Mouse (Mus musculus) liver, embryonic 14.5 days (tissue): ENCODE results near the gene Mobp. TPM values are rescaled to one million over a fixed set of nuclear protein-coding genes. Genes with fewer than 3 reads are reported as not detected.

Experiments used
- ATAC-seq: fragments of 200-750 bp; cut with Nextera tagmentation; 2 replicates; pipeline ENCODE4 v1.8.0; 2017; ENCODE audit warnings: moderate number of reproducible peaks, mild to moderate bottlenecking, moderate library complexity; ENCODE audit not compliant: insufficient read depth
- DNase-seq, 3 experiments: peaks; one replicate each; pipeline ENCODE4 v3.0.0-alpha.2; 2012 to 2013; ENCODE audit warnings: low read depth in 3 of 3, low spot score in 3 of 3
- H3K27ac ChIP-seq: fragments of 300-500 bp; sonication (generic); 2 replicates; pipeline ENCODE4 v1.5.1; 2014; ENCODE audit warnings: moderate library complexity, mild to moderate bottlenecking, control low read depth, inconsistent platforms
- H3K27me3 ChIP-seq: fragments of 300-500 bp; sonication (generic); 2 replicates; pipeline ENCODE4 v1.6.1; 2014; ENCODE audit warnings: mild to moderate bottlenecking, low read length, moderate library complexity; ENCODE audit not compliant: control insufficient read depth, insufficient read depth
- H3K36me3 ChIP-seq: fragments of 300-500 bp; sonication (generic); replicated peaks from 2 replicates; pipeline ENCODE4 v1.6.1; 2014; ENCODE audit warnings: low read depth; ENCODE audit not compliant: control insufficient read depth, insufficient read depth
- H3K4me1 ChIP-seq, 2 experiments: fragments of 200-500 bp in 1 of 2; fragments of 300-500 bp in 1 of 2; sonication (generic) in 1 of 2; replicated peaks; 2 replicates each; pipeline ENCODE4 v1.6.1; 2012 to 2014; ENCODE audit warnings: antibody characterized with exemption in 1 of 2, inconsistent platforms in 1 of 2, low read length in 1 of 2; ENCODE audit not compliant: control insufficient read depth in 2 of 2, insufficient read depth in 2 of 2
- H3K4me2 ChIP-seq: fragments of 300-500 bp; sonication (generic); 2 replicates; pipeline ENCODE4 v1.6.1; 2014; ENCODE audit warnings: low read depth, mild to moderate bottlenecking, control low read depth, moderate library complexity
- H3K4me3 ChIP-seq, 2 experiments: fragments of 200-500 bp in 1 of 2; fragments of 300-500 bp in 1 of 2; sonication (generic) in 1 of 2; 2 replicates each; pipeline ENCODE4 v1.5.1; 2012 to 2014; ENCODE audit warnings: low read depth in 2 of 2, low read length in 2 of 2, mild to moderate bottlenecking in 2 of 2, control low read depth in 1 of 2, inconsistent platforms in 1 of 2, moderate library complexity in 1 of 2; ENCODE audit not compliant: insufficient read depth in 1 of 2
- H3K9ac ChIP-seq: fragments of 300-500 bp; sonication (generic); replicated peaks from 2 replicates; pipeline ENCODE4 v1.6.1; 2014; ENCODE audit warnings: mild to moderate bottlenecking, control low read depth, moderate library complexity
- H3K9me3 ChIP-seq: fragments of 300-500 bp; sonication (generic); 2 replicates; pipeline ENCODE4 v1.6.1; 2016; ENCODE audit warnings: low read length, mixed read lengths; ENCODE audit not compliant: control insufficient read depth
- CTCF ChIP-seq: IDR thresholded peaks from 2 replicates; pipeline ENCODE4 v1.5.1; 2016; ENCODE audit warnings: antibody characterized with exemption, low read depth, control low read depth
- EP300 ChIP-seq: IDR thresholded peaks from 2 replicates; pipeline ENCODE4 v1.6.1; 2016; ENCODE audit warnings: antibody characterized with exemption, low read depth
- WGBS: fragments of 180-500 bp; shearing (Covaris S2); extraction: QIAGEN DNeasy Blood & Tissue Kit; methylation state at CpG from one replicate; pipeline ENCODE4 v1.1.7; 2014; ENCODE audit not compliant: insufficient replicate concordance; 5-methylcytosine and 5-hydroxymethylcytosine counted together
- polyA plus RNA-seq, 2 experiments: library from polyadenylated mRNA; depleted of rRNA in 1 of 2; stranded (reverse) in 1 of 2; unstranded in 1 of 2; fragments of >200 nt; fragmentation: Nextera tagmentation in 1 of 2; extraction: Ambion mirVana in 1 of 2; gene quantifications; 2 replicates each; pipeline versions ENCODE4 v1.2.1 to v1.2.3; 2012 to 2014

The Mobp gene
- polyA plus RNA-seq, 2 experiments, result 0.01 TPM; not detected in 1

DNA sequence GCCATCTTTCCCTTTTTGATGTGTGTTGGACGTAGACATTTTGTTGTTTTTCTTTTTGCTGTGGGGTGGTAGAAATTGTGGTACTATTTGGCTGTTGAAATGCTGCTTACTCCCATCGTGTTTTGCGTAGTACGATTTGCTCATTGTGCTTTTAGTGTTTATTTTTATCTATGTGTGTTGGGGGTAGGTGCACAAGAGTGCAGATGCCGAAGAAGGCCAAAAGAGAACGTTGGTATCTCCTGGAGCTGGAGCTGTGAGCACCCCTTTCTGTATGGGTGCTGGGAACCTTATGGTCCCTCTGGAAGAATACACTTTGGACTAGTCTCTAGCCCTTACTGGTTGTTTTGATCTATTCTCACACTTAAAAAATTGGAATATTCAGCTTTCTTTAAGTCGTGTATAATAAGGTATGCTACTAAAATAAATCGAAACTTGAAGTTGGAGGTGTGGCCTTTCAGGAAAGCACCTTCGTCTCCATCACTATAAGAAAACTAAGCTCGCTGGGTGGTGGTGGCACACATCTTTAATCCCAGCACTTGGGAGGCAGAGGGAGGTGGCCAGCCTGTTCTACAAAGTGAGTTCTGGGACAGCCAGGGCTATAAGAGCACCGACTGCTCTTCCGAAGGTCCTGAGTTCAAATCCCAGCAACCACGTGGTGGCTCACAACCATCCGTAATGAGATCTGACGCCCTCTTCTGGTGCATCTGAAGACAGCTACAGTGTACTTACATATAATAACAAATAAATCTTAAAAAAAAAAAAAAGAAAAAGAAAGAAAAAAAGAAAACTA is 38.2 kb upstream of the Mobp start:
- TF ChIP-seq CTCF (no peak), EP300 (no peak)
- peaks cover under 1% of the 10 kb centered on the region for H3K36me3 ChIP-seq
- H3K4me2 ChIP-seq, result peak overlapping the region; percentile 99
- peak overlapping the region; percentile 69 to 86 for H3K4me3 ChIP-seq
- peak overlapping the region; percentile 50 for H3K9ac ChIP-seq
- no peaks in the 10 kb centered on the region for H3K27me3 ChIP-seq
- peaks cover 34 to 47% of the 10 kb centered on the region in 2 experiments for H3K4me1 ChIP-seq
- H3K27ac ChIP-seq, result peak overlapping the region; percentile 95
- WGBS, result 54% methylated on average over 15 of the region's 15 CpGs
- ATAC-seq, result no peak
- no peaks in the 10 kb centered on the region for H3K9me3 ChIP-seq
- DNase-seq, result no peak

- peak; percentile 77 to 80 (median 79) for DNase-seq
- Histone ChIP-seq H3K4me1 (peaks cover 43 to 58% of the 10 kb centered on the region in 2 experiments), H3K9me3 (no peaks in the 10 kb centered on the region), H3K9ac (peak overlapping the region; percentile 65), H3K4me3 (peak overlapping the region; percentile 14 to 17), H3K27ac (peak overlapping the region; percentile 95), H3K4me2 (peak overlapping the region; percentile 99), H3K27me3 (no peaks in the 10 kb centered on the region), H3K36me3 (peaks cover 11% of the 10 kb centered on the region)
- peak; percentile 7 for ATAC-seq
- TF ChIP-seq EP300 (peak; percentile 89), CTCF (no peak)
- 34% methylated on average over 6 of the region's 6 CpGs for WGBS
Measured at GRCm38 (mm10) chr9:120112472-120112871, 37.0 kb upstream of the Mobp start.

- Histone ChIP-seq H3K4me3 (peak overlapping the region in 1 of 2 experiments; percentile 17; a peak in 2 of 4 replicates), H3K27me3 (no peaks in the 10 kb centered on the region), H3K27ac (peak overlapping the region; percentile 95), H3K36me3 (peaks cover 21% of the 10 kb centered on the region), H3K4me1 (peaks cover 52 to 67% of the 10 kb centered on the region in 2 experiments), H3K9ac (peak overlapping the region; percentile 65), H3K9me3 (no peaks in the 10 kb centered on the region), H3K4me2 (peak overlapping the region; percentile 99)
- DNase-seq (no peak), ATAC-seq (no peak)
- TF ChIP-seq CTCF (no peak), EP300 (no peak)
- 75% methylated on average over 6 of the region's 7 CpGs for WGBS
Measured at GRCm38 (mm10) chr9:120113456-120113855, 36.1 kb upstream of the Mobp start.

DNA sequence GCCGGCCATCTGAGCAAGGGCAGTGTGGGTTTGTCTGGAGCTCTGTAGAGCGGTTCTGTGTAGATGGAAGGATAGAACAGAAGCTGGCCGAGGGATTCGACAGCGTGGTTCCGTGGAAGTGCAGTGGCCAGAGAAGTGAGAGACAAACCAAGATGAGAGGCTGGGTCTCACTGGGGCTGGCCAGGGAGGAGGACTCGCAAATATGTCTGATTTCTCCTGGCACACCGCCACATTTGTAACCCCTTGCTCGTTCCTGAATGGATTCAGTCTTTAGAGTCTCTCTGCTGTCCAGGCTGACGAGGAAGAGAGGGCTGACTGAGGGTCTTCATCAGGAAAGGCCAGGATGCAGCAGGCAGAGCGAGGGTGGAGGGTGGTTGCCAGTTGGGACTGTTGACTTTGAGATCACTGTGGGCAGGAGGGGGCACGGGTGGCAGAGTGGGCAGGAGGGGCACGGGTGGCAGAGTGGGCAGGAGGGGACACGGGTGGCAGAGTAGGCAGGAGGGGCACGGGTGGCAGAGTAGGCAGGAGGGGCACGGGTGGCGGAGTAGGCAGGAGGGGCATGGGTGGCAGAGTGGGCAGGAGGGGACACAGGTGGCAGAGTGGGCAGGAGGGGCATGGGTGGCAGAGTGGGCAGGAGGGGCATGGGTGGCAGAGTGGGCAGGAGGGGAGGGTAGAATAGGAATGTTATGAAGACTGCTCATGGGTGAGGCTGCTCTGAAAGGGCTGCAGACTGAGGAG is 35.3 kb upstream of the Mobp start:
- Histone ChIP-seq H3K36me3 (peaks cover 29% of the 10 kb centered on the region), H3K9ac (peak overlapping the region; percentile 98), H3K4me2 (peak overlapping the region; percentile 99), H3K4me3 (peak overlapping the region; percentile 78 to 97), H3K9me3 (no peaks in the 10 kb centered on the region), H3K27ac (peak overlapping the region; percentile 99), H3K4me1 (peaks cover 55 to 71% of the 10 kb centered on the region in 2 experiments), H3K27me3 (no peaks in the 10 kb centered on the region)
- no peak for TF ChIP-seq CTCF
- TF ChIP-seq EP300, result no peak
- 62% methylated on average over 17 of the region's 17 CpGs for WGBS
- no peak for ATAC-seq
- DNase-seq, result no peak

DNA sequence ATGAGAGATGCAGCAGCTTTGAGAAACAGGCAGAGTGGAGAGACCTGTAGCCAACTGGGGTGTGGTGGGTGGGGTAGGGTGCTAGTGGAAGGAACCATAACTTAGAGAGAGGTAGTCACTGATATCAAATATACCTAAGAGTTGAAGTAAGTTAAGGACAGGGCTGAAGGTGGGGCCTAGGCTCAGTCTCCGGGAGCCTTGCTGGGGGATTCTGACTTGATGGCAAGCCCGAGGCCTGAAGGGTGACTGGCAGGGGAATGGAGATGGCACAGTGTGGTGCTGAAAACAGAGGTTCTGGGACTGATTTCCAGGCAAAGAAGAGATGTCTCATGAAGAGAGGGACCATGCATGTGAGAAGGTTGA is 34.7 kb upstream of the Mobp start:
- H3K27ac ChIP-seq, result peak overlapping the region; percentile 99
- H3K9me3 ChIP-seq, result no peaks in the 10 kb centered on the region
- 11% methylated on average over 2 of the region's 2 CpGs for WGBS
- peaks cover 34% of the 10 kb centered on the region for H3K36me3 ChIP-seq
- H3K9ac ChIP-seq, result peak overlapping the region; percentile 98
- H3K4me1 ChIP-seq, result peaks cover 57 to 73% of the 10 kb centered on the region in 2 experiments
- no peak for TF ChIP-seq CTCF
- TF ChIP-seq EP300, result peak; percentile 8; the same call in 1 of the 2 replicates
- peak overlapping the region; percentile 78 to 97 for H3K4me3 ChIP-seq
- H3K27me3 ChIP-seq, result no peaks in the 10 kb centered on the region
- peak; percentile 32 for ATAC-seq
- peak overlapping the region; percentile 99 for H3K4me2 ChIP-seq
- DNase-seq, result peak; percentile 60 to 68 (median 67)
